Mouse (Mus musculus) forebrain, embryonic 14.5 days (tissue): ENCODE measurements at regions not wholly inside any gene's neighbourhood (a gene's known extent, or its start where the extent isn't known, plus 50 kb on each side); places are given as distances from the start of the nearest gene placed in this dataset.

ENCODE experiments used
- ATAC-seq: fragments of 200-750 bp; cut with Nextera tagmentation; 2 replicates; pipeline ENCODE4 v1.8.0; 2017; ENCODE audit warnings: mild to moderate bottlenecking, moderate library complexity
- DNase-seq: peaks from one replicate; pipeline ENCODE4 v3.0.0-alpha.2; 2015; ENCODE audit warnings: low spot score
- H3K27ac ChIP-seq: fragments of 300-500 bp; sonication (generic); 2 replicates; pipeline ENCODE4 v1.5.1; 2014; ENCODE audit warnings: low read depth, mild to moderate bottlenecking, control low read depth, low read length, moderate library complexity
- H3K27me3 ChIP-seq: fragments of 300-500 bp; sonication (generic); replicated peaks from 2 replicates; pipeline ENCODE4 v1.6.1; 2014; ENCODE audit warnings: low read length, control low read depth, mixed read lengths; ENCODE audit not compliant: control insufficient read depth, insufficient read depth
- H3K36me3 ChIP-seq: fragments of 300-500 bp; sonication (generic); 2 replicates; pipeline ENCODE4 v1.6.1; 2014; ENCODE audit warnings: low read length, control low read depth; ENCODE audit not compliant: control insufficient read depth, insufficient read depth
- H3K4me1 ChIP-seq: fragments of 300-500 bp; sonication (generic); 2 replicates; pipeline ENCODE4 v1.6.1; 2014; ENCODE audit warnings: antibody characterized with exemption, low read length, control low read depth; ENCODE audit not compliant: control insufficient read depth, insufficient read depth
- H3K4me2 ChIP-seq: fragments of 300-500 bp; sonication (generic); 2 replicates; pipeline ENCODE4 v1.6.1; 2014; ENCODE audit warnings: mild to moderate bottlenecking, control low read depth, low read length
- H3K4me3 ChIP-seq: fragments of 300-500 bp; sonication (generic); 2 replicates; pipeline ENCODE4 v1.5.1; 2014; ENCODE audit warnings: low read depth, low read length, control low read depth
- H3K9ac ChIP-seq: fragments of 300-500 bp; sonication (generic); 2 replicates; pipeline ENCODE4 v1.6.1; 2014; ENCODE audit warnings: mild to moderate bottlenecking, low read length, control low read depth, moderate library complexity
- H3K9me3 ChIP-seq: fragments of 300-500 bp; sonication (generic); replicated peaks from 2 replicates; pipeline ENCODE4 v1.6.1; 2016; ENCODE audit warnings: low read length, control low read depth, mixed read lengths; ENCODE audit not compliant: control insufficient read depth
- WGBS: fragments of 180-500 bp; shearing (Covaris S2); extraction: QIAGEN DNeasy Blood & Tissue Kit; methylation state at CpG from one replicate; pipeline ENCODE4 v1.1.7; 2014; 5-methylcytosine and 5-hydroxymethylcytosine counted together

- WGBS = 90% methylated on average over 4 of the region's 4 CpGs
- Histone ChIP-seq H3K4me3 (no peak overlapping the region), H3K9ac (no peak overlapping the region), H3K27ac (no peak overlapping the region), H3K4me2 (no peak overlapping the region), H3K36me3 (no peaks in the 10 kb centered on the region), H3K27me3 (no peaks in the 10 kb centered on the region), H3K4me1 (no peaks in the 10 kb centered on the region), H3K9me3 (no peaks in the 10 kb centered on the region)
- DNase-seq (no peak), ATAC-seq (no peak)
Observed at GRCm38 (mm10) chr12:47211417-47212104, 392.8 kb upstream of the Nova1 start.

GRCm38 (mm10) chr12:47202936-47203335, 384.2 kb upstream of the Nova1 start:
- DNase-seq = no peak
- Histone ChIP-seq H3K27me3 (no peaks in the 10 kb centered on the region), H3K4me3 (no peak overlapping the region), H3K36me3 (no peaks in the 10 kb centered on the region), H3K9ac (no peak overlapping the region), H3K27ac (no peak overlapping the region), H3K9me3 (no peaks in the 10 kb centered on the region), H3K4me2 (no peak overlapping the region), H3K4me1 (no peaks in the 10 kb centered on the region)
- ATAC-seq = no peak
- WGBS = 76% methylated on average over 1 of the region's 1 CpGs

- DNase-seq (no peak), ATAC-seq (no peak)
- H3K4me3 ChIP-seq = no peak overlapping the region
- no peaks in the 10 kb centered on the region for H3K9me3 ChIP-seq
- no peaks in the 10 kb centered on the region for H3K4me1 ChIP-seq
- H3K27me3 ChIP-seq = no peaks in the 10 kb centered on the region
- H3K27ac ChIP-seq = no peak overlapping the region
- 82% methylated on average over 6 of the region's 6 CpGs for WGBS
- no peaks in the 10 kb centered on the region for H3K36me3 ChIP-seq
- no peak overlapping the region for H3K9ac ChIP-seq
- H3K4me2 ChIP-seq = no peak overlapping the region
Observed at GRCm38 (mm10) chr12:47198609-47199008, 379.9 kb upstream of the Nova1 start.

GRCm38 (mm10) chr12:47164736-47165135, 346.0 kb upstream of the Nova1 start:
- ATAC-seq = peak; percentile 35
- 0 out of 2 replicates have a peak overlapping the region, but pooled peaks have one; percentile 15 for H3K27ac ChIP-seq
- H3K9ac ChIP-seq = no peak overlapping the region
- H3K4me3 ChIP-seq = no peak overlapping the region
- H3K9me3 ChIP-seq = no peaks in the 10 kb centered on the region
- no peaks in the 10 kb centered on the region for H3K36me3 ChIP-seq
- H3K27me3 ChIP-seq = no peaks in the 10 kb centered on the region
- peaks cover 18% of the 10 kb centered on the region; the same call in 1 of the 2 replicates for H3K4me1 ChIP-seq
- 35% methylated on average over 8 of the region's 8 CpGs for WGBS
- H3K4me2 ChIP-seq = peak overlapping the region; percentile 33
- DNase-seq = peak; percentile 49

GRCm38 (mm10) chr12:47164031-47164717, 345.4 kb upstream of the Nova1 start:
- peak overlapping the region; percentile 33 for H3K4me2 ChIP-seq
- no peaks in the 10 kb centered on the region for H3K36me3 ChIP-seq
- no peaks in the 10 kb centered on the region for H3K27me3 ChIP-seq
- H3K9ac ChIP-seq = 0 out of 2 replicates have a peak overlapping the region, but pooled peaks have one; percentile 18
- DNase-seq (peak; percentile 90), ATAC-seq (peak; percentile 78)
- H3K4me1 ChIP-seq = peaks cover 18% of the 10 kb centered on the region; the same call in 1 of the 2 replicates
- no peaks in the 10 kb centered on the region for H3K9me3 ChIP-seq
- H3K4me3 ChIP-seq = peak overlapping the region; percentile 7; the same call in 1 of the 2 replicates
- WGBS = 8% methylated on average over 15 of the region's 15 CpGs
- H3K27ac ChIP-seq = peak overlapping the region; percentile 40

GRCm38 (mm10) chr12:47163171-47163570, 344.4 kb upstream of the Nova1 start:
- WGBS = 2% methylated on average over 1 of the region's 1 CpGs
- Histone ChIP-seq H3K9me3 (no peaks in the 10 kb centered on the region), H3K4me3 (no peak overlapping the region), H3K27ac (peak overlapping the region; percentile 63), H3K4me2 (peak overlapping the region; percentile 40), H3K27me3 (no peaks in the 10 kb centered on the region), H3K9ac (no peak overlapping the region; the same call in 1 of the 2 replicates), H3K36me3 (no peaks in the 10 kb centered on the region), H3K4me1 (peaks cover 18% of the 10 kb centered on the region; the same call in 1 of the 2 replicates)
- DNase-seq (peak; percentile 83), ATAC-seq (peak; percentile 67)

GRCm38 (mm10) chr12:47162624-47163151, 344.0 kb upstream of the Nova1 start:
- DNase-seq = peak; percentile 70
- peak; percentile 57 for ATAC-seq
- Histone ChIP-seq H3K4me1 (peaks cover 18% of the 10 kb centered on the region; the same call in 1 of the 2 replicates), H3K4me2 (peak overlapping the region; percentile 40), H3K27ac (peak overlapping the region; percentile 63), H3K9me3 (no peaks in the 10 kb centered on the region), H3K27me3 (no peaks in the 10 kb centered on the region), H3K36me3 (no peaks in the 10 kb centered on the region), H3K9ac (no peak overlapping the region; the same call in 1 of the 2 replicates), H3K4me3 (no peak overlapping the region)
- 15% methylated on average over 6 of the region's 6 CpGs for WGBS

GRCm38 (mm10) chr12:47160626-47161025, 341.9 kb upstream of the Nova1 start:
- Histone ChIP-seq H3K9ac (no peak overlapping the region), H3K36me3 (no peaks in the 10 kb centered on the region), H3K27ac (no peak overlapping the region), H3K27me3 (no peaks in the 10 kb centered on the region), H3K4me1 (peaks cover 18% of the 10 kb centered on the region; the same call in 1 of the 2 replicates), H3K4me2 (no peak overlapping the region), H3K4me3 (no peak overlapping the region), H3K9me3 (no peaks in the 10 kb centered on the region)
- DNase-seq = peak; percentile 72
- 66% methylated on average over 1 of the region's 1 CpGs for whole genome bisulfite sequencing
- no peak for ATAC-seq
